Mouse (Mus musculus) small intestine, adult 2 months (tissue): Measurements from ENCODE around the gene Gan. TPM values are rescaled to one million over a fixed set of nuclear protein-coding genes. Genes with fewer than 3 reads are reported as not detected.

Source experiments
- H3K27ac ChIP-seq: fragments of 200-500 bp; 2 replicates; pipeline ENCODE4 v1.5.1; 2012; ENCODE audit warnings: low read depth, low read length, control low read depth, inconsistent platforms; ENCODE audit not compliant: insufficient read depth
- H3K27me3 ChIP-seq: fragments of 200-500 bp; 2 replicates; pipeline ENCODE4 v1.6.1; 2012; ENCODE audit warnings: mild to moderate bottlenecking, moderate library complexity, low read length, inconsistent platforms; ENCODE audit not compliant: control insufficient read depth, insufficient read depth
- H3K36me3 ChIP-seq: fragments of 200-500 bp; 2 replicates; pipeline ENCODE4 v1.6.1; 2012; ENCODE audit warnings: mild to moderate bottlenecking, low read length, control low read depth, inconsistent platforms; ENCODE audit not compliant: control insufficient read depth, insufficient read depth
- H3K4me1 ChIP-seq: fragments of 200-500 bp; 2 replicates; pipeline ENCODE4 v1.6.1; 2012; ENCODE audit warnings: low read length, inconsistent platforms, mixed read lengths; ENCODE audit not compliant: control insufficient read depth, insufficient read depth, insufficient read length
- H3K4me3 ChIP-seq: fragments of 200-500 bp; 2 replicates; pipeline ENCODE4 v1.5.1; 2012; ENCODE audit warnings: low read depth, mild to moderate bottlenecking, control low read depth, inconsistent platforms, low read length, moderate library complexity
- CTCF ChIP-seq: fragments of 200-500 bp; IDR thresholded peaks from 2 replicates; pipeline ENCODE4 v1.5.1; 2012; ENCODE audit warnings: low read depth, mild to moderate bottlenecking, control low read depth, inconsistent platforms, low read length, moderate library complexity, mixed read lengths; ENCODE audit not compliant: insufficient replicate concordance, insufficient read length; ENCODE audit errors: extremely low read depth
- POLR2A ChIP-seq: fragments of 200-500 bp; IDR thresholded peaks from 2 replicates; pipeline ENCODE4 v1.6.1; 2012; ENCODE audit warnings: low read depth, mild to moderate bottlenecking, control low read depth, inconsistent platforms, low read length, moderate library complexity
- WGBS: fragments of 180-500 bp; shearing (Covaris S2); methylation state at CpG from one replicate; pipeline ENCODE4 v1.1.7; 2018; 5-methylcytosine and 5-hydroxymethylcytosine counted together
- polyA plus RNA-seq: library from polyadenylated mRNA; depleted of rRNA; stranded (reverse); fragments of >200 nt; gene quantifications from 2 replicates; pipeline ENCODE4 v1.2.3, GENCODE M21; 2012

Gene Gan
- polyA plus RNA-seq, 1 experiment = 4.6 TPM

GRCm38 (mm10) chr8:117168378-117168777, 10.4 kb downstream of the Gan start:
- TF ChIP-seq POLR2A = no peak
- TF ChIP-seq CTCF = no peak
- no peaks in the 10 kb centered on the region for H3K27me3 ChIP-seq
- no peaks in the 10 kb centered on the region for H3K36me3 ChIP-seq
- peaks cover 19% of the 10 kb centered on the region for H3K4me1 ChIP-seq
- H3K27ac ChIP-seq = peak overlapping the region; percentile 47
- H3K4me3 ChIP-seq = no peak overlapping the region
- WGBS = 77% methylated on average over 9 of the region's 9 CpGs

GRCm38 (mm10) chr8:117171826-117172225, 13.9 kb downstream of the Gan start:
- H3K27me3 ChIP-seq = no peaks in the 10 kb centered on the region
- peaks cover 3% of the 10 kb centered on the region; the same call in 1 of the 2 replicates for H3K36me3 ChIP-seq
- peaks cover 16% of the 10 kb centered on the region for H3K4me1 ChIP-seq
- no peak overlapping the region for H3K4me3 ChIP-seq
- TF ChIP-seq CTCF (no peak), POLR2A (no peak)
- WGBS = 75% methylated on average over 3 of the region's 3 CpGs
- no peak overlapping the region for H3K27ac ChIP-seq

DNA sequence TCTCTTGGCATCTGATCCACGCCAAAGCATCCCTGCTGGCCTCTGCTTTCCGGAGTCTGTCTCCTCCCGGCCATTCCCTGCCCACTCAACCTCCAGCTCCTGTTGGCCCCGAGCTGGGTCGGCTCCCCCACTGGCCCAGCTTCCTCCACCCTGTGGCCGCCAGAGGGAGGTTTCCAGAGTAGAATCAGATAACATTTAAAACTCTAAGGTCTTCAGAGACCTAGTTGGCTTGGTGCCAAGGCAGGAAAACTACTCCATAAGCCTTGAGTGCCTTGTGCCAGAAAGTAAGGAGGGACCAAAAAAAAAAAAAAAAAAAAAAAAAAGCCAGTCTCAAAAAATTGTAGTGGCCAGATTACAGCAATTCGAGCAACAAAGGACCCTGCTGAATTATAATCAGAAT, 15.0 kb downstream of the Gan start:
- H3K4me1 ChIP-seq = peaks cover 11% of the 10 kb centered on the region
- H3K36me3 ChIP-seq = peaks cover 3% of the 10 kb centered on the region; the same call in 1 of the 2 replicates
- 26% methylated on average over 7 of the region's 7 CpGs for WGBS
- H3K4me3 ChIP-seq = no peak overlapping the region
- no peak for TF ChIP-seq POLR2A
- TF ChIP-seq CTCF = peak; percentile 11; the same call in 1 of the 2 replicates
- no peaks in the 10 kb centered on the region for H3K27me3 ChIP-seq
- no peak overlapping the region for H3K27ac ChIP-seq

DNA sequence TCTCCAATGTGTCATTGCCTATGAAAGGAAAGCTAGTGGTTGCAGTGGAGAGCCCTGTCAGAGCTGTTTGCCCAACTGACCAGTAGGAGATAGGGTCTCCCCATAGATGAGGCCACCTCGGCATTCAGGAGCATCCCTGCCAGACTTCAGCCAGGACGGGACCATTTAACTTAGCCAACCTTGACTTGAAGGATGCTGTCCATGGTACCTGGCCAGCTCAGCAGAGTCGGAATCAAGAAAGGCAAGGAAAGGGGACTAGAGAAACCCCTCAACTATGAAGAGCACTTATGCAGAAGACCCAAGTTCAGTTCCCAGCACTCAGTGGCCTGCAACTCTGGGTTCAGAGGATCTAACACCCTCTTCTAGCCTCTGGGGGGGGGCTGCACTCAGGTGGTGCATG, 15.8 kb downstream of the Gan start:
- H3K27me3 ChIP-seq = no peaks in the 10 kb centered on the region
- H3K27ac ChIP-seq = no peak overlapping the region
- H3K4me1 ChIP-seq = peaks cover 5% of the 10 kb centered on the region
- 86% methylated on average over 3 of the region's 3 CpGs for WGBS
- H3K4me3 ChIP-seq = no peak overlapping the region
- TF ChIP-seq CTCF = no peak
- no peak for TF ChIP-seq POLR2A
- H3K36me3 ChIP-seq = peaks cover 3% of the 10 kb centered on the region

GRCm38 (mm10) chr8:117174536-117174935, 16.6 kb downstream of the Gan start:
- no peak overlapping the region for H3K27ac ChIP-seq
- no peaks in the 10 kb centered on the region for H3K27me3 ChIP-seq
- H3K4me3 ChIP-seq = no peak overlapping the region
- no peak for TF ChIP-seq POLR2A
- TF ChIP-seq CTCF = no peak
- H3K4me1 ChIP-seq = peaks cover 2% of the 10 kb centered on the region
- 90% methylated on average over 5 of the region's 5 CpGs for WGBS
- peaks cover 3% of the 10 kb centered on the region for H3K36me3 ChIP-seq

- H3K27me3 ChIP-seq = no peaks in the 10 kb centered on the region
- peaks cover 2% of the 10 kb centered on the region for H3K4me1 ChIP-seq
- H3K36me3 ChIP-seq = peaks cover 3% of the 10 kb centered on the region
- no peak overlapping the region for H3K4me3 ChIP-seq
- WGBS = 77% methylated on average over 5 of the region's 5 CpGs
- H3K27ac ChIP-seq = no peak overlapping the region
- TF ChIP-seq CTCF = no peak
- TF ChIP-seq POLR2A = no peak
Measured at GRCm38 (mm10) chr8:117176308-117176707, 18.4 kb downstream of the Gan start.

DNA sequence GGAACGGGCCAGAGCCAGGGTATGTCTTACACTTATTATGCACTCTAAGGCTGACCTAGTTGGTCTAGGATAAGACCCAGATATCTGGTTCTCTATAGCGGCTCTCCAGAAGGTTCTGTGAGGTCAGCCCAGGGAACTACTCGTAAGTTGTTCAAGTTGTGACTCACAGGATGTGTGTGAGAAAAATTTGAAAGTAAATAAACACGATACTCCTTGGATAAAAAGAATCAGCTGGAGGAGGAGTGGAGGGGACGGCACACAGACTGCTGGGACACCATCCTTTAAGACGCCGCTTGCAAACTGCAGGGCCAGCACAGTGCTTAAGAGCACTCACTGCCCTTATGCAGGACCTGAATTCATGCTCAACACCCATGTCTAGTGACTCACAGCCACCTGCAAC, 19.3 kb downstream of the Gan start:
- H3K4me1 ChIP-seq = peaks cover 2% of the 10 kb centered on the region

More for the DNA sequence above, 19.3 kb downstream of the Gan start:
- Histone ChIP-seq H3K27ac (no peak overlapping the region; the same call in 1 of the 2 replicates), H3K36me3 (peaks cover 3% of the 10 kb centered on the region), H3K27me3 (no peaks in the 10 kb centered on the region), H3K4me3 (no peak overlapping the region)
- TF ChIP-seq CTCF = no peak
- TF ChIP-seq POLR2A = no peak
- 78% methylated on average over 7 of the region's 7 CpGs for WGBS
